Mouse (Mus musculus) hindbrain, embryonic 14.5 days (tissue): ENCODE data around the gene Usp10. TPM values are rescaled to one million over a fixed set of nuclear protein-coding genes. Genes with fewer than 3 reads are reported as not detected.

ENCODE experiments used
- ATAC-seq: fragments of 200-750 bp; cut with Nextera tagmentation; 2 replicates; pipeline ENCODE4 v1.8.0; 2017; ENCODE audit warnings: moderate number of reproducible peaks, mild to moderate bottlenecking, moderate TSS enrichment, moderate library complexity; ENCODE audit not compliant: low FRiP score
- DNase-seq: peaks from one replicate; pipeline ENCODE4 v3.0.0-alpha.2; 2015; ENCODE audit warnings: low spot score
- H3K27ac ChIP-seq: fragments of 300-500 bp; sonication (generic); 2 replicates; pipeline ENCODE4 v1.5.1; 2014; ENCODE audit warnings: mild to moderate bottlenecking, moderate library complexity
- H3K27me3 ChIP-seq: fragments of 300-500 bp; sonication (generic); 2 replicates; pipeline ENCODE4 v1.6.1; 2014; ENCODE audit warnings: mild to moderate bottlenecking, low read length, mixed read lengths; ENCODE audit not compliant: control insufficient read depth, insufficient read depth
- H3K36me3 ChIP-seq: fragments of 300-500 bp; sonication (generic); replicated peaks from 2 replicates; pipeline ENCODE4 v1.6.1; 2014; ENCODE audit not compliant: control insufficient read depth, insufficient read depth
- H3K4me1 ChIP-seq: fragments of 300-500 bp; sonication (generic); replicated peaks from 2 replicates; pipeline ENCODE4 v1.6.1; 2014; ENCODE audit warnings: antibody characterized with exemption, low read length, mixed read lengths; ENCODE audit not compliant: control insufficient read depth, insufficient read depth
- H3K4me2 ChIP-seq: fragments of 300-500 bp; sonication (generic); replicated peaks from 2 replicates; pipeline ENCODE4 v1.6.1; 2014; ENCODE audit warnings: mild to moderate bottlenecking, moderate library complexity
- H3K4me3 ChIP-seq: fragments of 300-500 bp; sonication (generic); replicated peaks from 2 replicates; pipeline ENCODE4 v1.5.1; 2014; ENCODE audit warnings: mild to moderate bottlenecking, low read length
- H3K9ac ChIP-seq: fragments of 300-500 bp; sonication (generic); 2 replicates; pipeline ENCODE4 v1.6.1; 2014
- H3K9me3 ChIP-seq: fragments of 300-500 bp; sonication (generic); 2 replicates; pipeline ENCODE4 v1.6.1; 2016; ENCODE audit warnings: low read length; ENCODE audit not compliant: control insufficient read depth
- WGBS: fragments of 180-500 bp; shearing (Covaris S2); extraction: QIAGEN DNeasy Blood & Tissue Kit; methylation state at CpG from one replicate; pipeline ENCODE4 v1.1.7; 2014; 5-methylcytosine and 5-hydroxymethylcytosine counted together
- polyA plus RNA-seq: library from polyadenylated mRNA; unstranded; fragments of >200 nt; fragmentation: Nextera tagmentation; extraction: Ambion mirVana; gene quantifications from 2 replicates; pipeline ENCODE4 v1.2.1, GENCODE M21; 2014

Gene Usp10
- polyA plus RNA-seq, 1 experiment from 2014 or later = 103 TPM

- H3K4me2 ChIP-seq = no peak overlapping the region
- H3K4me3 ChIP-seq = no peak overlapping the region
- WGBS = 73% methylated on average over 15 of the region's 15 CpGs
- H3K36me3 ChIP-seq = no peaks in the 10 kb centered on the region
- H3K4me1 ChIP-seq = peaks cover 6% of the 10 kb centered on the region; the same call in 1 of the 2 replicates
- H3K27me3 ChIP-seq = peaks cover 21% of the 10 kb centered on the region
- H3K9me3 ChIP-seq = no peaks in the 10 kb centered on the region
- DNase-seq = no peak
- ATAC-seq = no peak
- H3K27ac ChIP-seq = no peak overlapping the region
- no peak overlapping the region for H3K9ac ChIP-seq
These were observed 77.9 kb downstream of the Usp10 start for GRCm38 (mm10) chr8:119988087-119988486.

GRCm38 (mm10) chr8:119992249-119992648 lies 82.1 kb downstream of the Usp10 start, which contains the start of gene Crispld2:
Gene Crispld2 (plus strand): TSS chr8:119992438.
- under 1% methylated on average over 25 of the region's 25 CpGs for WGBS

GRCm38 (mm10) chr8:119994114-119994513 lies 84.0 kb downstream of the Usp10 start:
- H3K4me1 ChIP-seq = peaks cover 6% of the 10 kb centered on the region; the same call in 1 of the 2 replicates
- ATAC-seq = no peak
- no peak overlapping the region for H3K4me3 ChIP-seq
- no peak overlapping the region for H3K9ac ChIP-seq
- DNase-seq = no peak
- no peak overlapping the region for H3K4me2 ChIP-seq
- peaks cover 28% of the 10 kb centered on the region for H3K27me3 ChIP-seq
- no peak overlapping the region for H3K27ac ChIP-seq
- H3K9me3 ChIP-seq = no peaks in the 10 kb centered on the region
- H3K36me3 ChIP-seq = no peaks in the 10 kb centered on the region
- 79% methylated on average over 7 of the region's 7 CpGs for WGBS

More at GRCm38 (mm10) chr8:119992249-119992648, 82.1 kb downstream of the Usp10 start, which contains the start of gene Crispld2:
- Histone ChIP-seq H3K4me2 (peak within 1 kb of the TSS; percentile 62), H3K4me1 (peaks cover 6% of the 10 kb centered on the region; the same call in 1 of the 2 replicates), H3K27ac (no peak within 1 kb of the TSS), H3K9ac (no peak within 1 kb of the TSS; the same call in 1 of the 2 replicates), H3K36me3 (no peaks in the 10 kb centered on the region), H3K27me3 (peaks cover 28% of the 10 kb centered on the region), H3K9me3 (no peaks in the 10 kb centered on the region), H3K4me3 (peak within 1 kb of the TSS; percentile 32)
- peak; percentile 88 for ATAC-seq
- peak; percentile 80 for DNase-seq

- Histone ChIP-seq H3K9me3 (no peaks in the 10 kb centered on the region), H3K4me2 (no peak overlapping the region), H3K27me3 (peaks cover 28% of the 10 kb centered on the region), H3K27ac (no peak overlapping the region), H3K9ac (no peak overlapping the region), H3K4me1 (peaks cover 6% of the 10 kb centered on the region; the same call in 1 of the 2 replicates), H3K4me3 (no peak overlapping the region), H3K36me3 (no peaks in the 10 kb centered on the region)
- ATAC-seq = no peak
- no peak for DNase-seq
- WGBS = 71% methylated on average over 6 of the region's 6 CpGs
These were observed 84.4 kb downstream of the Usp10 start for GRCm38 (mm10) chr8:119994556-119994955.

- Histone ChIP-seq H3K4me1 (peaks cover 6% of the 10 kb centered on the region; the same call in 1 of the 2 replicates), H3K4me2 (no peak overlapping the region), H3K27ac (no peak overlapping the region), H3K27me3 (peaks cover 15% of the 10 kb centered on the region), H3K36me3 (no peaks in the 10 kb centered on the region), H3K9me3 (no peaks in the 10 kb centered on the region), H3K9ac (no peak overlapping the region), H3K4me3 (no peak overlapping the region)
- 86% methylated on average over 4 of the region's 4 CpGs for WGBS
- ATAC-seq (no peak), DNase-seq (no peak)
These were observed 87.1 kb downstream of the Usp10 start for GRCm38 (mm10) chr8:119997266-119997665.

GRCm38 (mm10) chr8:120000461-120000860 lies 90.3 kb downstream of the Usp10 start:
- DNase-seq (no peak), ATAC-seq (no peak)
- H3K9ac ChIP-seq = no peak overlapping the region
- no peak overlapping the region for H3K4me2 ChIP-seq
- H3K4me3 ChIP-seq = no peak overlapping the region
- H3K36me3 ChIP-seq = no peaks in the 10 kb centered on the region
- no peak overlapping the region for H3K27ac ChIP-seq
- H3K4me1 ChIP-seq = peaks cover 9% of the 10 kb centered on the region; the same call in 1 of the 2 replicates
- no peaks in the 10 kb centered on the region for H3K27me3 ChIP-seq
- H3K9me3 ChIP-seq = no peaks in the 10 kb centered on the region
- 82% methylated on average over 8 of the region's 8 CpGs for WGBS

GRCm38 (mm10) chr8:120001712-120002111 lies 91.6 kb downstream of the Usp10 start:
- Histone ChIP-seq H3K27me3 (no peaks in the 10 kb centered on the region), H3K4me3 (no peak overlapping the region), H3K27ac (no peak overlapping the region), H3K9me3 (no peaks in the 10 kb centered on the region), H3K36me3 (no peaks in the 10 kb centered on the region), H3K4me2 (no peak overlapping the region), H3K4me1 (peaks cover 9% of the 10 kb centered on the region; the same call in 1 of the 2 replicates), H3K9ac (no peak overlapping the region)
- DNase-seq = no peak
- no peak for ATAC-seq
- 59% methylated on average over 7 of the region's 7 CpGs for WGBS

GRCm38 (mm10) chr8:120002348-120002747 lies 92.2 kb downstream of the Usp10 start:
- WGBS = 61% methylated on average over 9 of the region's 9 CpGs
- H3K9me3 ChIP-seq = no peaks in the 10 kb centered on the region
- H3K36me3 ChIP-seq = no peaks in the 10 kb centered on the region
- ATAC-seq = no peak
- no peak for DNase-seq
- no peak overlapping the region for H3K4me2 ChIP-seq
- no peaks in the 10 kb centered on the region for H3K27me3 ChIP-seq
- no peak overlapping the region for H3K27ac ChIP-seq
- H3K9ac ChIP-seq = no peak overlapping the region
- H3K4me1 ChIP-seq = peaks cover 9% of the 10 kb centered on the region; the same call in 1 of the 2 replicates
- H3K4me3 ChIP-seq = no peak overlapping the region

GRCm38 (mm10) chr8:120004154-120004702 lies 94.1 kb downstream of the Usp10 start:
- Histone ChIP-seq H3K9ac (no peak overlapping the region), H3K4me3 (no peak overlapping the region), H3K9me3 (no peaks in the 10 kb centered on the region), H3K4me1 (peaks cover 9% of the 10 kb centered on the region; the same call in 1 of the 2 replicates), H3K27ac (no peak overlapping the region), H3K27me3 (no peaks in the 10 kb centered on the region), H3K4me2 (no peak overlapping the region), H3K36me3 (no peaks in the 10 kb centered on the region)
- ATAC-seq (no peak), DNase-seq (peak; percentile 59)
- WGBS = 44% methylated on average over 14 of the region's 14 CpGs
